Comparison of ENCODE assay signal across 13 mouse cellular contexts in genomic region chr1:64106127-64106526, GRCm38 (mm10). TPM values are rescaled to one million over a fixed set of nuclear protein-coding genes. Genes with fewer than 3 reads are reported as not detected.
DNase-seq lines count a peak whose midpoint lies in the region; ATAC-seq and TF ChIP-seq lines count a peak whose summit lies in the region.
"Had no signal": no experiment of that assay in that cellular context is flagged by ENCODE, and none has a peak within 500 bp of the region (broad histone marks: within the 10 kb centered on the region; RNA-seq: fewer than 3 reads in every experiment).

No protein-coding gene starts in this region.

- intact Hi-C loops in heart, postnatal 25 days (cut with DNase I), result no loop called here

- WGBS in heart, embryonic 14.5 days, result 63% methylated on average over 5 of the region's 5 CpGs
- 20% methylated on average over 5 of the region's 5 CpGs for WGBS in lung, postnatal 0 days
- 15% methylated on average over 5 of the region's 5 CpGs for WGBS in intestine, embryonic 15.5 days
- WGBS in stomach, embryonic 15.5 days, result 21% methylated on average over 5 of the region's 5 CpGs

- H3K27me3 ChIP-seq in heart, embryonic 14.5 days (ENCODE audit: control insufficient read depth, insufficient read depth, low read length), result no peaks in the 10 kb centered on the region
- no peaks in the 10 kb centered on the region for H3K27me3 ChIP-seq in lung, postnatal 0 days (replicated peaks; ENCODE audit: insufficient read depth, low read length)
- no peaks in the 10 kb centered on the region for H3K27me3 ChIP-seq in intestine, embryonic 15.5 days (replicated peaks)
- no peaks in the 10 kb centered on the region for H3K27me3 ChIP-seq in stomach, embryonic 15.5 days (replicated peaks)

- TF ChIP-seq CTCF in lung, postnatal 0 days (IDR thresholded peaks at IDR 0.05), result no peak

- peaks cover 2 to 30% of the 10 kb centered on the region in 2 experiments; a peak in 3 of 4 replicates for H3K4me1 ChIP-seq in heart, embryonic 14.5 days (ENCODE audit: control insufficient read depth in 2 of 2, insufficient read depth in 2 of 2, low read length in 2 of 2)
- H3K4me1 ChIP-seq in lung, postnatal 0 days (ENCODE audit: insufficient read depth, low read depth, low read length), result peaks cover 6% of the 10 kb centered on the region; the same call in 1 of the 2 replicates
- peaks cover 15% of the 10 kb centered on the region for H3K4me1 ChIP-seq in intestine, embryonic 15.5 days (replicated peaks)
- H3K4me1 ChIP-seq in stomach, embryonic 15.5 days, result peaks cover 10% of the 10 kb centered on the region; the same call in 1 of the 2 replicates

- H3K9me3 ChIP-seq in heart, embryonic 14.5 days (ENCODE audit: control insufficient read depth, low read length), result no peaks in the 10 kb centered on the region
- H3K9me3 ChIP-seq in lung, postnatal 0 days (ENCODE audit: low read length), result no peaks in the 10 kb centered on the region
- H3K9me3 ChIP-seq in intestine, embryonic 15.5 days, result no peaks in the 10 kb centered on the region
- H3K9me3 ChIP-seq in stomach, embryonic 15.5 days, result no peaks in the 10 kb centered on the region

- ATAC-seq in heart, embryonic 14.5 days (ENCODE audit: insufficient number of reproducible peaks, insufficient read depth, low FRiP score, low read depth), result no peak
- ATAC-seq in lung, postnatal 0 days, result peak; percentile 59
- peak; percentile 26; the same call in 1 of the 2 replicates for ATAC-seq in intestine, embryonic 15.5 days
- ATAC-seq in stomach, embryonic 15.5 days (ENCODE audit: insufficient read depth, low FRiP score, low read depth), result peak; percentile 44; the same call in 1 of the 2 replicates
- ATAC-seq in inflammation-experienced regulatory T-cells, adult 6 months, result no peak

- H3K9ac ChIP-seq in heart, embryonic 14.5 days (ENCODE audit: low read length), result peak overlapping the region; percentile 25; the same call in 1 of the 2 replicates
- H3K9ac ChIP-seq in lung, postnatal 0 days (replicated peaks; ENCODE audit: low read depth), result no peak overlapping the region
- no peak overlapping the region for H3K9ac ChIP-seq in intestine, embryonic 15.5 days
- H3K9ac ChIP-seq in stomach, embryonic 15.5 days, result no peak overlapping the region
- H3K9ac ChIP-seq: liver, postnatal 0 days had no signal

- H3K36me3 ChIP-seq in heart, embryonic 14.5 days (ENCODE audit: control insufficient read depth, insufficient read depth, low read length), result peaks cover 18% of the 10 kb centered on the region
- no peaks in the 10 kb centered on the region for H3K36me3 ChIP-seq in lung, postnatal 0 days (ENCODE audit: insufficient read depth, low read length)
- no peaks in the 10 kb centered on the region for H3K36me3 ChIP-seq in intestine, embryonic 15.5 days
- no peaks in the 10 kb centered on the region for H3K36me3 ChIP-seq in stomach, embryonic 15.5 days

- no peak for DNase-seq in heart, postnatal 25 days (ENCODE audit: low spot score)
- DNase-seq in lung, postnatal 0 days (ENCODE audit: low spot score), result peak; percentile 40
- DNase-seq in lung, postnatal 14 days, result no peak
- DNase-seq in gastrocnemius, postnatal 4 days (ENCODE audit: low spot score in 2 of 2), result no peak
- DNase-seq: adrenal gland, postnatal 14 days; cerebellum, adult 11-12 months; gastrocnemius, postnatal 36 days; kidney, adult 18-20 months; liver, postnatal 0 days had no signal

- H3K27ac ChIP-seq in heart, embryonic 14.5 days (replicated peaks in 1 of 2; ENCODE audit: control insufficient read depth in 1 of 2, insufficient read depth in 1 of 2, low read depth in 2 of 2, low read length in 2 of 2), result 0 out of 4 replicates have a peak overlapping the region, but pooled peaks of 1 of the 2 experiments have one; percentile 5
- H3K27ac ChIP-seq in lung, postnatal 0 days (ENCODE audit: low read length), result peak overlapping the region; percentile 39
- H3K27ac ChIP-seq in intestine, embryonic 15.5 days, result peak overlapping the region; percentile 64
- peak overlapping the region; percentile 28; the same call in 1 of the 2 replicates for H3K27ac ChIP-seq in stomach, embryonic 15.5 days

- H3K4me2 ChIP-seq in heart, embryonic 14.5 days (ENCODE audit: low read length), result no peak overlapping the region
- 0 out of 2 replicates have a peak overlapping the region, but pooled peaks have one; percentile 0 for H3K4me2 ChIP-seq in lung, postnatal 0 days (replicated peaks; ENCODE audit: low read depth, low read length)
- peak overlapping the region; percentile 24; the same call in 1 of the 2 replicates for H3K4me2 ChIP-seq in intestine, embryonic 15.5 days (replicated peaks)
- H3K4me2 ChIP-seq in stomach, embryonic 15.5 days, result no peak overlapping the region

- TF ChIP-seq EP300 in lung, postnatal 0 days (IDR thresholded peaks at IDR 0.05), result no peak

- H3K4me3 ChIP-seq in heart, embryonic 14.5 days (ENCODE audit: control insufficient read depth in 1 of 2, insufficient read depth in 1 of 2, low read depth in 1 of 2, low read length in 2 of 2), result no peak overlapping the region
- no peak overlapping the region for H3K4me3 ChIP-seq in lung, postnatal 0 days (ENCODE audit: low read depth, low read length)
- H3K4me3 ChIP-seq in intestine, embryonic 15.5 days (replicated peaks), result no peak overlapping the region
- H3K4me3 ChIP-seq in stomach, embryonic 15.5 days (replicated peaks), result no peak overlapping the region

RNA-seq across cellular contexts. Expression of gene Klf7, which starts 16.0 kb away (rescaled TPM):
- polyA plus RNA-seq in heart, embryonic 14.5 days (2014; fragmentation: Nextera tagmentation; extraction: Ambion mirVana), result 13.0 and 15.6 TPM in 2 replicates
- total RNA-seq in heart, postnatal 25 days (2021), result 10 to 100 TPM; 18.2 to 19.1 TPM
- 40.9 and 47.9 TPM in 2 replicates for polyA plus RNA-seq in lung, postnatal 0 days (2015; fragmentation: Nextera tagmentation; extraction: Ambion mirVana)
- 24.8 and 27.3 TPM in 2 replicates for polyA plus RNA-seq in intestine, embryonic 15.5 days (2015; fragmentation: Nextera tagmentation; extraction: Ambion mirVana)
- 21.5 and 24.2 TPM in 2 replicates for polyA plus RNA-seq in stomach, embryonic 15.5 days (2015; fragmentation: Nextera tagmentation; extraction: Ambion mirVana)
- total RNA-seq in gastrocnemius, postnatal 4 days (2021), result 10 to 100 TPM; 21.0 to 26.6 TPM
- 10 to 100 TPM in 2 of 3 experiments, 1 to 10 TPM in 1; 6.6 to 22.4 (median 21.6) TPM for polyA plus RNA-seq in inflammation-experienced regulatory T-cells, adult 6 months (2017; shearing (Covaris generic))

Comparison
In these comparisons a context has a peak if more than half of its experiments do, and no peak if none do; other contexts are left out.
1. ATAC-seq: peak in lung, postnatal 0 days (single experiment), intestine, embryonic 15.5 days (single experiment) and stomach, embryonic 15.5 days (single experiment); none in heart, embryonic 14.5 days (single experiment) and inflammation-experienced regulatory T-cells, adult 6 months (single experiment).
2. H3K4me2 ChIP-seq: peak in lung, postnatal 0 days (single experiment) and intestine, embryonic 15.5 days (single experiment); none in heart, embryonic 14.5 days (single experiment) and stomach, embryonic 15.5 days (single experiment).